Mouse (Mus musculus): ENCODE data around the gene Twf2.

DNA sequence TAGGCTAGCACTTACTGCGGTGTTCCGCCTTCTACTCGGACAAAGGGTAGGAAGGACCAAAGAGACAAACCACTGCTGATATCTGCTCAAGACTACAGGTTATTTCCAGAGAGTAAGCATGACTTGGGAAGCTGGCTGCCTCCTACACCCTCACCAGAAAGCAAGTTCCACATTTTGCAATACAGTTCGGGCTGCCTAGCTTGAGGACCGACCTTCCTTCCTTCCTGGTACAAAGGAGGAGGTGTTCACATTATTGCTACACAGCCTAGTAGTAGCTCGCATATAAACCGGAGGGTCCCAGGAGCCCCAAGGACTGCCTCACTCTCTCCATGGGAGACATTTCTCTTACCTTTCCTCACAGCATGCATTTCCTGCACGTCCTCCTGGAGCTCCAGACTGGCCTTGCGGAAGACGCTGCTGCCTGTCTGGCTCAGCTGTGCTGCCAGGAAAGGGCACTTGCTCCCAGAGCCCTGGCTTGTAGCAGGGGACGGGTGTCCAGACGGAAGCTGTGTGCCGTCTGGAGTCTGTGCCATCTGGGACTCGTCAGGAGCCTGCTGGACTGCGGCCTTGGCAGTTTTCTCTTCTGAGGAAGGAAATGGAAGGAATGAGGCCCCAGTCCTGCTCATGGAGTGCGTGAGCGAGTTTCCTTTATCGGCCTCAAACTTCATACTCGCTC lies 40.0 kb downstream of the Twf2 start:
- TF ChIP-seq CTCF (IDR thresholded peaks at IDR 0.05; ENCODE audit: low read depth, low read length) = no peak
- no peak for TF ChIP-seq POLR2A (IDR thresholded peaks at IDR 0.05; ENCODE audit: insufficient read depth, low read length)

Data from ES-Bruce4 (cell line).